ENCODE assay signal across 11 mouse cellular contexts in the genomic region with DNA sequence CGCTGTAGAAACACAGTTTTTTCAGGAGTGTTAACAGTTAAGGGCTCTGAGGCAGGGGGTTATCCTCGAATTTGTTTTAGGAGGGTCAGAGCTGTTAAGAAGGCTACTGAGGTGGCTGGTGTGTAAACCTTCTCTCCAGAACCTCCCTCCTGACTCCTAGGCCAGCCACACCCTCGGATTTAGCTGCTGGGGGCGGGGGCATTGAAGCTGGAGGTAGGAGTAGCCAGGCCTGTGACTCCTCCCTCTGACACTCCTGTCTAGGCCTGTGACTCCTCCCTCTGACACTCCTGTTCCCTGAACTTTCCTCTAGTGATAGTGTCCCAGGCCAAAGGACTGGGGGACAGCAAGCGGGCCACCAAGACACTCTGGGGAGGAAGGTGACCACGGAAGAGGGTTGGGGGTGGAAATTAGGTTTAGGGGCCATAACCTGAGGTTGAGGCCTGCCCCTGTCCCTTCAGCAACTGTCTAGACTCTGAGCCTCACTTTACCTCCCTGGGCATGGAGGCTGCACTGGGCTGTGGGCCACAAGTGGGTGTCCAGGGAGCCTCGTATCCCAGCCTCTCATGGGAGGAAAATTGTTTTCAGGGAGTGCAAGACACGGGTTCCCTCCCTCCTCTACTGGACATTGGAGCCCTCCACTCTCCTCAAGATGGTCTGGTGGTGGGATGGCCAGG. TPM values are rescaled to one million over a fixed set of nuclear protein-coding genes. Genes with fewer than 3 reads are reported as not detected.
DNase-seq lines count a peak whose midpoint lies in the region; ATAC-seq lines count a peak whose summit lies in the region.
"Had no signal": no experiment of that assay in that cellular context is flagged by ENCODE, and none has a peak within 500 bp of the region (broad histone marks: within the 10 kb centered on the region; RNA-seq: fewer than 3 reads in every experiment).

No protein-coding gene starts in this region.

- DNase-seq in adrenal gland, postnatal 10 days, result peak; percentile 53
- no peak for DNase-seq in adrenal gland, adult 8-10 months
- DNase-seq in 3T3-L1 (ENCODE audit: low read depth, low spot score), result peak; percentile 29
- DNase-seq in liver, embryonic 13.5 days, result no peak
- DNase-seq in urinary bladder, postnatal 14 days (ENCODE audit: low spot score), result no peak
- DNase-seq in retina, embryonic 14.5 days (ENCODE audit: low spot score), result no peak
- DNase-seq: cerebellum, postnatal 25 days had no signal

- peaks cover 13% of the 10 kb centered on the region for H3K4me1 ChIP-seq in intestine, embryonic 15.5 days (replicated peaks)
- no peaks in the 10 kb centered on the region for H3K4me1 ChIP-seq in liver, embryonic 13.5 days (replicated peaks)
- H3K4me1 ChIP-seq: forebrain, embryonic 12.5 days had no signal

- no peaks in the 10 kb centered on the region for H3K9me3 ChIP-seq in intestine, embryonic 15.5 days
- H3K9me3 ChIP-seq in liver, embryonic 13.5 days (replicated peaks), result no peaks in the 10 kb centered on the region
- H3K9me3 ChIP-seq: forebrain, embryonic 12.5 days had no signal

- H3K36me3 ChIP-seq in intestine, embryonic 15.5 days, result no peaks in the 10 kb centered on the region
- no peaks in the 10 kb centered on the region for H3K36me3 ChIP-seq in liver, embryonic 13.5 days
- H3K36me3 ChIP-seq: forebrain, embryonic 12.5 days had no signal

- 43% methylated on average over 8 of the region's 8 CpGs for WGBS in intestine, embryonic 15.5 days
- WGBS in liver, embryonic 13.5 days (ENCODE audit: insufficient replicate concordance), result 19% methylated on average over 8 of the region's 8 CpGs

- peaks cover 5% of the 10 kb centered on the region; the same call in 1 of the 2 replicates for H3K27me3 ChIP-seq in intestine, embryonic 15.5 days (replicated peaks)
- no peaks in the 10 kb centered on the region for H3K27me3 ChIP-seq in liver, embryonic 13.5 days

- no peak overlapping the region for H3K27ac ChIP-seq in intestine, embryonic 15.5 days
- H3K27ac ChIP-seq in liver, embryonic 13.5 days, result no peak overlapping the region
- H3K27ac ChIP-seq: forebrain, embryonic 12.5 days; layer of hippocampus, adult 2 months had no signal

- no peak overlapping the region for H3K9ac ChIP-seq in intestine, embryonic 15.5 days
- no peak overlapping the region for H3K9ac ChIP-seq in liver, embryonic 13.5 days
- H3K9ac ChIP-seq: forebrain, embryonic 12.5 days had no signal

- H3K4me3 ChIP-seq in intestine, embryonic 15.5 days (replicated peaks), result no peak overlapping the region
- H3K4me3 ChIP-seq in liver, embryonic 13.5 days (replicated peaks), result no peak overlapping the region
- H3K4me3 ChIP-seq: forebrain, embryonic 12.5 days; layer of hippocampus, adult 2 months had no signal

- peak; percentile 82 for ATAC-seq in intestine, embryonic 15.5 days
- peak; percentile 52 for ATAC-seq in liver, embryonic 13.5 days (ENCODE audit: low read depth)
- no peak; the same call in 1 of the 2 replicates for ATAC-seq in erythroblast, adult 5-6 weeks (replicated peaks; ENCODE audit: low FRiP score, poor library complexity, severe bottlenecking)

- H3K4me2 ChIP-seq in intestine, embryonic 15.5 days (replicated peaks), result 0 out of 2 replicates have a peak overlapping the region, but pooled peaks have one; percentile 24
- H3K4me2 ChIP-seq in liver, embryonic 13.5 days, result no peak overlapping the region
- H3K4me2 ChIP-seq: forebrain, embryonic 12.5 days had no signal

RNA-seq across cellular contexts. Expression of gene Zbp1, which starts 31.4 kb away (rescaled TPM):
- total RNA-seq in adrenal gland, postnatal 10 days (2021), result 1 to 10 TPM in 1 of 2 experiments, under 1 TPM in 1; 0.90 to 2.3 TPM
- 1 to 10 TPM; 1.1 to 5.3 (median 2.5) TPM for total RNA-seq in adrenal gland, adult 8-10 months (2022)
- 0.55 and 0.95 TPM in 2 replicates for polyA plus RNA-seq in intestine, embryonic 15.5 days (2015; fragmentation: Nextera tagmentation; extraction: Ambion mirVana)
- polyA plus RNA-seq in liver, embryonic 13.5 days (2015; fragmentation: Nextera tagmentation; extraction: Ambion mirVana), result 0.73 and 0.87 TPM in 2 replicates
- 4.4 and 11.1 TPM in 2 replicates for total RNA-seq in erythroblast, adult 5-6 weeks (2015; ENCODE audit: low replicate concordance)
- total RNA-seq in erythroblast, adult 5-6 weeks (2017; ENCODE audit: low replicate concordance), result 3.0 and 6.4 TPM in 2 replicates

RNA-seq across cellular contexts. Expression of gene Pck1, which starts 34.5 kb away (rescaled TPM):
- 1,000 to 10,000 TPM in 1 of 2 experiments, 100 to 1,000 TPM in 1; 954 to 1,859 TPM for total RNA-seq in adrenal gland, postnatal 10 days (2021)
- total RNA-seq in adrenal gland, adult 8-10 months (2022), result 100 to 1,000 TPM; 135 to 516 (median 360) TPM
- polyA plus RNA-seq in intestine, embryonic 15.5 days (2015; fragmentation: Nextera tagmentation; extraction: Ambion mirVana), result 7.0 and 8.4 TPM in 2 replicates
- polyA plus RNA-seq in liver, embryonic 13.5 days (2015; fragmentation: Nextera tagmentation; extraction: Ambion mirVana), result 0.22 and 0.24 TPM in 2 replicates
- total RNA-seq in erythroblast, adult 5-6 weeks (2015; ENCODE audit: low replicate concordance), result not detected in 2 replicates
- total RNA-seq in erythroblast, adult 5-6 weeks (2017; ENCODE audit: low replicate concordance), result not detected in 2 replicates
- total RNA-seq: layer of hippocampus, adult 2 months had no signal
- polyA plus RNA-seq: forebrain, embryonic 12.5 days had no signal

Comparison
In these comparisons a context has a peak if more than half of its experiments do, and no peak if none do; other contexts are left out.
1. DNase-seq: peak in adrenal gland, postnatal 10 days (single experiment) and 3T3-L1 (single experiment); none in adrenal gland, adult 8-10 months (single experiment), liver, embryonic 13.5 days (single experiment), urinary bladder, postnatal 14 days (single experiment) and retina, embryonic 14.5 days (single experiment).
2. RNA of gene Pck1, which starts 34.5 kb away (total RNA-seq): 954 to 1,859 TPM in adrenal gland, postnatal 10 days and 135 to 516 TPM in adrenal gland, adult 8-10 months; not detected in erythroblast, adult 5-6 weeks; every median in the first group is over 100 times any median in the second.